Mouse (Mus musculus) kidney, adult 2 months (tissue): ENCODE results near the gene Lpcat2b.

Source experiments
- CTCF ChIP-seq: fragments of 200-500 bp; conservative IDR thresholded peaks from 2 replicates; pipeline ENCODE4 v1.5.1; 2011; ENCODE audit warnings: low read depth, mild to moderate bottlenecking, control low read depth, low read length, moderate library complexity, mixed read lengths; ENCODE audit not compliant: insufficient read depth, insufficient read length
- POLR2A ChIP-seq: fragments of 200-500 bp; IDR thresholded peaks from one replicate; pipeline ENCODE4 v1.6.1; 2011; ENCODE audit warnings: low read depth, low read length, control low read depth

- TF ChIP-seq POLR2A, result no peak
- TF ChIP-seq CTCF, result no peak
Measured at GRCm38 (mm10) chr5:107403947-107404684, 27.2 kb upstream of the Lpcat2b start.
